ENCODE assay signal across 20 mouse cellular contexts in the genomic region with DNA sequence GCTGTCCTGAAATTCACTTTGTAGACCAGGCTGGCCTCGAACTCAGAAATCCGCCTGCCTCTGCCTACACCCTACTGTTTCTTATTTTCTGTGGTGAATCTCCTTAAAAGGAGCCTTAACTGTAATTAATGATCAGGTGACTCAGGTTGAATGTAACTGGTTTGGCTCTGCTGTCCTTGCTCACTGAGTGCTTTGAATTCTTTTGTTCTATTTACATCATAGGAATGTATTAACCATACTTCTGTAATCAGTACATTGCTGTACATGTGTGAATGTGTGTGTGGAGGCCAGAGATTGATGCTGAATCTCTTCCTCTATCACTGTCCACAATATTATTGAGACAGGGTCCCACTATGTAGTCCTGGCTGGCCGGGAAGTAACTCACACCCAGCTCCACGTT. TPM values are rescaled to one million over a fixed set of nuclear protein-coding genes. Genes with fewer than 3 reads are reported as not detected.
"Had no signal": no experiment of that assay in that cellular context is flagged by ENCODE, and none has a peak within 500 bp of the region (broad histone marks: within the 10 kb centered on the region; RNA-seq: fewer than 3 reads in every experiment).

No protein-coding gene starts in this region.

- H3K27me3 ChIP-seq: lung, embryonic 15.5 days; midbrain, embryonic 13.5 days; midbrain, embryonic 15.5 days; neural tube, embryonic 12.5 days; stomach, embryonic 15.5 days had no signal

- H3K9ac ChIP-seq: lung, embryonic 15.5 days; midbrain, embryonic 13.5 days; midbrain, embryonic 15.5 days; neural tube, embryonic 12.5 days; stomach, embryonic 15.5 days had no signal

- ATAC-seq: lung, postnatal 0 days; midbrain, embryonic 13.5 days; midbrain, embryonic 15.5 days had no signal

- H3K27ac ChIP-seq: lung, embryonic 15.5 days; macrophage; midbrain, embryonic 13.5 days; midbrain, embryonic 15.5 days; neural tube, embryonic 12.5 days; stomach, embryonic 15.5 days; stomach, postnatal 0 days had no signal

- H3K4me1 ChIP-seq: midbrain, embryonic 13.5 days; midbrain, embryonic 15.5 days; neural tube, embryonic 12.5 days had no signal

- H3K9me3 ChIP-seq: lung, embryonic 15.5 days; megakaryocyte, embryonic 14.5 days; midbrain, embryonic 13.5 days; midbrain, embryonic 15.5 days; neural tube, embryonic 12.5 days; stomach, embryonic 15.5 days had no signal

- H3K4me3 ChIP-seq: lung, embryonic 15.5 days; megakaryocyte, embryonic 14.5 days; midbrain, embryonic 13.5 days; midbrain, embryonic 15.5 days; neural tube, embryonic 12.5 days; stomach, embryonic 15.5 days had no signal

- H3K36me3 ChIP-seq: lung, embryonic 15.5 days; midbrain, embryonic 13.5 days; midbrain, embryonic 15.5 days; neural tube, embryonic 12.5 days; stomach, embryonic 15.5 days had no signal

- H3K4me2 ChIP-seq: lung, embryonic 15.5 days; midbrain, embryonic 11.5 days; midbrain, embryonic 13.5 days; midbrain, embryonic 15.5 days; neural tube, embryonic 12.5 days; stomach, embryonic 15.5 days had no signal

- DNase-seq: lung, adult 2 months; lung, postnatal 14 days; lung, postnatal 36 days; right cerebral cortex, postnatal 14 days; thymus, adult 2 months; thymus, postnatal 25 days; thymus, postnatal 4 days had no signal

RNA-seq across cellular contexts. Expression of a gene that starts 49.0 kb away (rescaled TPM):
- total RNA-seq: megakaryocyte progenitor cell, adult 5-6 weeks; monocyte, adult 5-6 weeks; neutrophil, adult 5-6 weeks had no signal
